Mouse (Mus musculus) midbrain, embryonic 12.5 days (tissue): ENCODE measurements at regions not wholly inside any gene's neighbourhood (a gene's known extent, or its start where the extent isn't known, plus 50 kb on each side); places are given as distances from the start of the nearest gene placed in this dataset.

Experiments used
- ATAC-seq: fragments of 200-750 bp; cut with Nextera tagmentation; 2 replicates; pipeline ENCODE4 v1.8.0; 2017; ENCODE audit warnings: low read depth, moderate TSS enrichment, moderate library complexity; ENCODE audit not compliant: low FRiP score
- H3K27ac ChIP-seq: fragments of 300-500 bp; sonication (generic); replicated peaks from 2 replicates; pipeline ENCODE4 v1.5.1; 2016; ENCODE audit warnings: mild to moderate bottlenecking
- H3K27me3 ChIP-seq: fragments of 300-500 bp; sonication (generic); 2 replicates; pipeline ENCODE4 v1.6.1; 2016; ENCODE audit warnings: mild to moderate bottlenecking
- H3K36me3 ChIP-seq: fragments of 300-500 bp; sonication (generic); 2 replicates; pipeline ENCODE4 v1.6.1; 2016
- H3K4me1 ChIP-seq: fragments of 300-500 bp; sonication (generic); 2 replicates; pipeline ENCODE4 v1.6.1; 2016
- H3K4me2 ChIP-seq: fragments of 300-500 bp; sonication (generic); replicated peaks from 2 replicates; pipeline ENCODE4 v1.6.1; 2016; ENCODE audit warnings: mild to moderate bottlenecking, moderate library complexity
- H3K4me3 ChIP-seq: fragments of 300-500 bp; sonication (generic); 2 replicates; pipeline ENCODE4 v1.5.1; 2016; ENCODE audit warnings: mild to moderate bottlenecking
- H3K9ac ChIP-seq: fragments of 300-500 bp; sonication (generic); replicated peaks from 2 replicates; pipeline ENCODE4 v1.6.1; 2016; ENCODE audit warnings: mild to moderate bottlenecking, moderate library complexity
- H3K9me3 ChIP-seq: fragments of 300-500 bp; sonication (generic); 2 replicates; pipeline ENCODE4 v1.6.1; 2016; ENCODE audit warnings: mild to moderate bottlenecking
- WGBS: fragments of 180-500 bp; shearing (Covaris S2); methylation state at CpG from one replicate; pipeline ENCODE4 v1.1.7; 2016; 5-methylcytosine and 5-hydroxymethylcytosine counted together

DNA sequence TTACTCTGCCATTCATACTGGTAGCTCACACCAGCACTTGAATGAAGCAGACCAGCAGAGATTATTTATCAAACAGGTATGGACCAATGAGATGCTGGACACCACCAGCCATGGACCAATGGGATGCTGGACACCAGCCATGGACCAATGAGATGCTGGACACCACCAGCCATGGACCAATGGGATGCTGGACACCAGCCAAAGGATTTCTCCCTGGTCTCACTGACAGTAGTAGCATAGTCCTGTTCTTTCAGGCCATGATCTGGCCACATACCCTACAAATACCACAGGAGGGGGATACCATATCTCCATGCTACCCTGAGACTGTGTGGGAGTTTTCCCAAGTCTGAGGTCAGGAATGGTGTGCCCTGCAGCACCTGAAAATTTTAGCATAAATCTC, 98.0 kb upstream of the Mgmt start:
- peaks cover 14% of the 10 kb centered on the region for H3K4me1 ChIP-seq
- H3K36me3 ChIP-seq: no peaks in the 10 kb centered on the region
- no peak overlapping the region for H3K4me3 ChIP-seq
- peaks cover 3% of the 10 kb centered on the region; the same call in 1 of the 2 replicates for H3K27me3 ChIP-seq
- ATAC-seq: no peak
- no peaks in the 10 kb centered on the region for H3K9me3 ChIP-seq
- H3K9ac ChIP-seq: no peak overlapping the region
- H3K4me2 ChIP-seq: no peak overlapping the region
- H3K27ac ChIP-seq: no peak overlapping the region

DNA sequence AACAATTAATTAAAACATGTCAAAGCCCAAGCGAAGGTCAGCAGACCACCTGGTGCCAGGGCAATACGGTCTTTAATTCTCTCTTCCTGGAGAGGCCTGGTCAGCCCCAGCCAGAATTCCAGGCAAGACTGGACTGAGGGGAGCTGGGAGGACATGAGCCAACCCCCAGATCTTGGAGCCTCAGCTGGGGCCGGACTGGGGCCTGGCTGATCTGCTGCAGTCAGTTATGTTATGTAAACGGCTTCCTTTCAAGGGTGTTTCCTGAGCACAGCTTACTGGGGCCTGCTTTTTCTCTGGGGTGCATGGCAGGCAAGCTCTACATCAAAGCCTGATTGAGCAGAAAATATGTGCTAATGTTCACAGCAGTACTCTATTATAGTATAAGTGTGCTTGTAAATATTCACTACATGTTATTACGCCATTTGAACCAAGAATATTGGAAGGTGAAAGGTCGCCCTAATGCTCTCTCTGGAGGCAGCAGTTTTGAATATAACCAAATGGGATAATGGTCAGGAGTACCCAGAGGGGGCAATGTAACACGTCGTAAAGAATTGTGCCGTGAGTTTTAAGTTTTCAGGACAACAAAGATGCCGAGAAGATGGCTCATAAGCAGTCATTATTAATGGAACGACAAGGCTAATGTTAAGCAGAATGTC, 96.5 kb upstream of the Mgmt start:
- no peaks in the 10 kb centered on the region for H3K9me3 ChIP-seq
- 0 out of 2 replicates have a peak overlapping the region, but pooled peaks have one; percentile 30 for H3K27ac ChIP-seq
- 30% methylated on average over 11 of the region's 11 CpGs for WGBS
- H3K4me2 ChIP-seq: no peak overlapping the region
- H3K4me1 ChIP-seq: peaks cover 17% of the 10 kb centered on the region
- no peak for ATAC-seq
- H3K36me3 ChIP-seq: no peaks in the 10 kb centered on the region
- peaks cover 3% of the 10 kb centered on the region; the same call in 1 of the 2 replicates for H3K27me3 ChIP-seq
- H3K9ac ChIP-seq: no peak overlapping the region
- no peak overlapping the region for H3K4me3 ChIP-seq

- Histone ChIP-seq H3K4me2 (no peak overlapping the region), H3K36me3 (no peaks in the 10 kb centered on the region), H3K4me1 (peaks cover 17% of the 10 kb centered on the region), H3K27ac (no peak overlapping the region), H3K9me3 (no peaks in the 10 kb centered on the region), H3K4me3 (no peak overlapping the region), H3K27me3 (peaks cover 3% of the 10 kb centered on the region; the same call in 1 of the 2 replicates), H3K9ac (no peak overlapping the region)
- no peak for ATAC-seq
- WGBS: 90% methylated on average over 3 of the region's 3 CpGs
Observed at GRCm38 (mm10) chr7:136798605-136799004, 95.8 kb upstream of the Mgmt start.

GRCm38 (mm10) chr7:136807101-136807500, 87.3 kb upstream of the Mgmt start:
- Histone ChIP-seq H3K27me3 (peaks cover 5% of the 10 kb centered on the region; the same call in 1 of the 2 replicates), H3K4me2 (no peak overlapping the region), H3K9ac (no peak overlapping the region), H3K4me3 (no peak overlapping the region), H3K9me3 (0 out of 2 replicates have a peak, but pooled peaks cover 3% of the 10 kb centered on the region), H3K36me3 (no peaks in the 10 kb centered on the region), H3K4me1 (no peaks in the 10 kb centered on the region), H3K27ac (no peak overlapping the region)
- no peak for ATAC-seq
- 91% methylated on average over 6 of the region's 6 CpGs for whole genome bisulfite sequencing

DNA sequence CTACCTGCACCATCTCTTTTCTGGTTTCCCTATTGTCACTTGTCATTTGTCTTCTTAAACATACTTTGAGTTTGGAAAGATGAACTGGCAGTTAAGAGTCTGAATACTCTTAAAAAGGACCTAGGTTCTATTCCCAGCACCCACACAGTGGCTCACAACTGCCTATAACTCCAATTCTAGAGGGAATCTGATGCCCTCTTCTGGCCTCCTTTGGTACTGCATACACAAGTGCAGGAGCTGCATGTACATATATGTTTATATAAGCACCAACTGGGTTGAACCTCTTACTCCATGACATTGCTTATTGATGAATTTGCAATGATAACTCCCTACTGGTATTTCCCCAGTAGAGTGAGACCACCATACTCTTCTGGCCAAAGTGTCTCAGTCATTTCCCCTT, 86.4 kb upstream of the Mgmt start:
- 0 out of 2 replicates have a peak, but pooled peaks cover 3% of the 10 kb centered on the region for H3K9me3 ChIP-seq
- no peak overlapping the region for H3K4me2 ChIP-seq
- no peak overlapping the region for H3K27ac ChIP-seq
- ATAC-seq: no peak
- H3K36me3 ChIP-seq: no peaks in the 10 kb centered on the region
- H3K4me3 ChIP-seq: no peak overlapping the region
- no peak overlapping the region for H3K9ac ChIP-seq
- no peaks in the 10 kb centered on the region for H3K4me1 ChIP-seq
- peaks cover 5% of the 10 kb centered on the region; the same call in 1 of the 2 replicates for H3K27me3 ChIP-seq

GRCm38 (mm10) chr7:136809576-136809975, 84.8 kb upstream of the Mgmt start:
- no peaks in the 10 kb centered on the region for H3K4me1 ChIP-seq
- H3K9ac ChIP-seq: no peak overlapping the region
- no peak overlapping the region for H3K27ac ChIP-seq
- H3K27me3 ChIP-seq: peaks cover 5% of the 10 kb centered on the region; the same call in 1 of the 2 replicates
- H3K4me3 ChIP-seq: no peak overlapping the region
- no peak overlapping the region for H3K4me2 ChIP-seq
- H3K9me3 ChIP-seq: 0 out of 2 replicates have a peak, but pooled peaks cover 3% of the 10 kb centered on the region
- no peak for ATAC-seq
- no peaks in the 10 kb centered on the region for H3K36me3 ChIP-seq
- WGBS: 84% methylated on average over 8 of the region's 8 CpGs

- 81% methylated on average over 9 of the region's 9 CpGs for WGBS
- no peak overlapping the region for H3K27ac ChIP-seq
- no peak overlapping the region for H3K4me2 ChIP-seq
- no peaks in the 10 kb centered on the region for H3K36me3 ChIP-seq
- H3K9me3 ChIP-seq: no peaks in the 10 kb centered on the region
- H3K4me1 ChIP-seq: no peaks in the 10 kb centered on the region
- ATAC-seq: no peak
- no peaks in the 10 kb centered on the region; the same call in 1 of the 2 replicates for H3K27me3 ChIP-seq
- no peak overlapping the region for H3K4me3 ChIP-seq
- no peak overlapping the region for H3K9ac ChIP-seq
Observed at GRCm38 (mm10) chr7:136813691-136814325, 80.6 kb upstream of the Mgmt start.

GRCm38 (mm10) chr7:136814751-136815150, 79.7 kb upstream of the Mgmt start:
- H3K36me3 ChIP-seq: no peaks in the 10 kb centered on the region
- ATAC-seq: no peak
- WGBS: 79% methylated on average over 6 of the region's 6 CpGs
- no peak overlapping the region for H3K27ac ChIP-seq
- no peaks in the 10 kb centered on the region for H3K9me3 ChIP-seq
- H3K4me3 ChIP-seq: no peak overlapping the region
- H3K4me1 ChIP-seq: no peaks in the 10 kb centered on the region
- H3K4me2 ChIP-seq: no peak overlapping the region
- H3K27me3 ChIP-seq: no peaks in the 10 kb centered on the region; the same call in 1 of the 2 replicates
- H3K9ac ChIP-seq: no peak overlapping the region

- 72% methylated on average over 4 of the region's 4 CpGs for WGBS
- no peak overlapping the region for H3K4me2 ChIP-seq
- H3K27me3 ChIP-seq: peaks cover 5% of the 10 kb centered on the region; the same call in 1 of the 2 replicates
- peaks cover 6% of the 10 kb centered on the region; the same call in 1 of the 2 replicates for H3K4me1 ChIP-seq
- ATAC-seq: no peak
- H3K9ac ChIP-seq: no peak overlapping the region
- H3K36me3 ChIP-seq: no peaks in the 10 kb centered on the region
- no peak overlapping the region for H3K27ac ChIP-seq
- no peaks in the 10 kb centered on the region for H3K9me3 ChIP-seq
- H3K4me3 ChIP-seq: no peak overlapping the region
Observed at GRCm38 (mm10) chr7:136820291-136820690, 74.1 kb upstream of the Mgmt start.

DNA sequence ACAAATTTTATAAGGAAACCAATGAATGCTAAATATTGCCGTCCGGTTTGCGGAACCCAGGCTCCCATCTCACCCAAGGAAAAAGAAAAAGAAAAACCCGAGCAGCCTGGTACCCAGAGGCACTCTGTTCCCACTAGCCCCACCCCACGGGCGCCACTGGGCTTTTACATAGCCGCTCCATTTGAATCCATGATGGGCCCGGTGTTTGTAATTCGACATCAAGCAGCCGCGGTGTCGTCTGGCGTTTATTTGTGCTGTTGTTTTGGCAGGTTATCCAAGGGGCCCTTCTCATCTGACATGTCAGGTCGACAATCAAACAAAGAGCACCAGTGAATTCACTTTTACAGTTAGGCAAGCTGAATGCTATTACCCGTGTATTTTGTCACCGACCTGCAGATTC, 68.8 kb upstream of the Mgmt start:
- Histone ChIP-seq H3K27me3 (peaks cover 5% of the 10 kb centered on the region; the same call in 1 of the 2 replicates), H3K27ac (no peak overlapping the region), H3K9me3 (no peaks in the 10 kb centered on the region), H3K36me3 (no peaks in the 10 kb centered on the region), H3K4me1 (peaks cover 14% of the 10 kb centered on the region; the same call in 1 of the 2 replicates), H3K4me3 (peak overlapping the region; percentile 2; the same call in 1 of the 2 replicates), H3K4me2 (peak overlapping the region; percentile 32), H3K9ac (no peak overlapping the region; the same call in 1 of the 2 replicates)
- WGBS: 25% methylated on average over 16 of the region's 16 CpGs
- ATAC-seq: no peak

DNA sequence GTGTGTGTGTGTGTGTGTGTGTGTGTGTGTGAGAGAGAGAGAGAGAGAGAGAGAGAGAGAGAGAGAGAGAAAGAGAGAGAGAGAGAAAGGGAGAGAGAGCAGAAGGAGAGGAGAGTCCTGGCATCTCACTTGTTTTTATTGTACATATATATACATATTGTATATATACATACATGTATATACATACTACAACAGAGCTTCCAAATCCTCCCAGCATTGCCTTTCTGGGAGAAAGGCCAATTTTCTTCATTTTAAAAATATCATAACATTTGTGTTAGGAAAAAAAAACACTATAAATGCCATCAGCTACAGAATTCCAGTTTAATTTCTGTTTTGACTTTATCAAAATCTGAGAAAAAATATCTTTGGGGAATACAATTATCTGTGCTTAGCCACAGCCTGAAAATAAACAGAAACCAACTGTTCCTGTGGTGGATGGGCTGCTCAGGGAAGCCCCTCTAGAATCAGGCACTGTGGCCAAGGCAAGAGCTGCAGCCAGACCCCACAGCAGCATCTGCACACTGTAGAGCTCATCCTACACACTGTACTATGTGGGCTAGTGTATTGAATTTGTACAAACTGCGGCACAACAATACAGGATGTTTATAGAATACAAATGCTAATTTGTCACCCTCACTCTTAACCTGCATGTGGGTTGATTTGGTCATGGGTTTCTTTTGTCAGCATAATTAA, 64.6 kb upstream of the Mgmt start:
- Histone ChIP-seq H3K4me1 (peaks cover 10% of the 10 kb centered on the region; the same call in 1 of the 2 replicates), H3K27me3 (no peaks in the 10 kb centered on the region), H3K36me3 (no peaks in the 10 kb centered on the region), H3K9me3 (no peaks in the 10 kb centered on the region), H3K4me3 (no peak overlapping the region), H3K4me2 (no peak overlapping the region), H3K9ac (no peak overlapping the region), H3K27ac (no peak overlapping the region)
- WGBS: 97% methylated on average over 1 of the region's 1 CpGs
- no peak for ATAC-seq

GRCm38 (mm10) chr7:136832419-136832818, 62.0 kb upstream of the Mgmt start:
- 79% methylated on average over 7 of the region's 7 CpGs for WGBS
- no peak overlapping the region for H3K4me3 ChIP-seq
- H3K4me2 ChIP-seq: no peak overlapping the region
- H3K27me3 ChIP-seq: no peaks in the 10 kb centered on the region
- ATAC-seq: no peak
- no peak overlapping the region for H3K27ac ChIP-seq
- H3K4me1 ChIP-seq: no peaks in the 10 kb centered on the region
- no peak overlapping the region for H3K9ac ChIP-seq
- H3K36me3 ChIP-seq: no peaks in the 10 kb centered on the region
- no peaks in the 10 kb centered on the region for H3K9me3 ChIP-seq
